Mouse (Mus musculus) cerebellum, adult 11-12 months (tissue): ENCODE measurements around the gene Fam187b.

Experiments used
- DNase-seq: peaks from one replicate; pipeline ENCODE4 v3.0.0; 2022

Gene Fam187b

GRCm38 (mm10) chr7:31017104-31017901 is 43.7 kb downstream of the Fam187b start:
- DNase-seq: no peak

DNA sequence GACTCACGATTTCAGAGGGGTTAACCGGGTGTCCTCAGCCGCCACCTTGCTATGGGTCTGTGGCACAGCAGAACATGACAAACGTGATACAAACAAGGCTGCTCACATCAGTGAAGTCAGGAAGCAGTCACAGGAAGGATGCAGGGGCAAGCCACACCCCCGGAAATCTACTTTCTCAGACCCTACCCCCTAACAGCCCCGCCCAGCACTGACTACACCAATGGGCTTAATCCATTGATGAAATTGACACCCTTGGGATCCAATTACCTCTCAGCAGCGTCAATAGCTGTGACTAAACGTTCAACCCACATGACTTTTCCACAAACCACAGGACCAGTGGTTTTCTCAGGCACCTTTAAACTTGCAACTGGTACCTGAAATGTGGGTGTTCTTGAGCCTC is 55.0 kb downstream of the Fam187b start:
- no peak for DNase-seq

DNA sequence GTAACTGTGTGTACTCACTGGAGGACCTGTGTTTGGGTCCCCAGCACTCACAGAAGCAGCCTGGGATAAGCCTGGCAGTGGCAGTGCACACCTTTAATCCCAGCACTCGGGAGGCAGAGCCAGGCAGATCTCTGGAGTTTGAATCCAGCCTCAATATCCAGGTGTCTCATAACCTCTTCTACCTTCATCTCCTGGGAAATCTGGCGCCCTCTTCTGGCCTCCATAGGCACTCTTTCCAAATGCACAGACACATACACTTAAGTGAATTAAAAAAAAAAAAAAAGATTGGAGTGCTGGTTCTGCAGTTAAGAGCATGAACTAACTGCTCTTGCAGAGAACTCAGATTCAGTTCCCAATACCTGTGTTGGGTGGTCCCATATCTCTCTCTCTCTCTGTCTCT is 57.1 kb downstream of the Fam187b start:
- no peak for DNase-seq

DNA sequence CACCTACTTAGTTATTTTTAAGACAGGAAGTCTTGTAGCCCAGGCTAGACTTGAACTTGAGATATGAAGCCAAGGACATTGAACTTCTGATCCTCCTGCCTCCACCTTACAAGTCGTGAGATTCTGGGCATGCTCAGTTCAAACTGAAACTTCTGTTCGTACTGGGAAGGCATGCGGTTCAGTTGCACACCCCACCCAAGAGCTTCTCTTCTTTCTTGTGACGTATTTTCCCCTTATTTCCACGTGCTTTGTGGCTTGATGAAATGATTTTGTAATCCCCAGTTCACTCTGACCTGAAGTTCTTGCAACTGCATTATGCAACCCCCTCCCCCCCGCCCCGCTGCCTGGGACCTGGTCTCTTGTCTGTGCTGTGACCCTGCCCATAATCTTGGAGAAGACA is 58.1 kb downstream of the Fam187b start:
- no peak for DNase-seq

GRCm38 (mm10) chr7:31033409-31034165 is 60.0 kb downstream of the Fam187b start:
- no peak for DNase-seq

- no peak for DNase-seq
Measured at GRCm38 (mm10) chr7:31034789-31035188, 61.2 kb downstream of the Fam187b start.

- DNase-seq: no peak
Measured at GRCm38 (mm10) chr7:31035291-31035690, 61.7 kb downstream of the Fam187b start.

- no peak for DNase-seq
Measured at GRCm38 (mm10) chr7:31036917-31037316, 63.3 kb downstream of the Fam187b start.

DNA sequence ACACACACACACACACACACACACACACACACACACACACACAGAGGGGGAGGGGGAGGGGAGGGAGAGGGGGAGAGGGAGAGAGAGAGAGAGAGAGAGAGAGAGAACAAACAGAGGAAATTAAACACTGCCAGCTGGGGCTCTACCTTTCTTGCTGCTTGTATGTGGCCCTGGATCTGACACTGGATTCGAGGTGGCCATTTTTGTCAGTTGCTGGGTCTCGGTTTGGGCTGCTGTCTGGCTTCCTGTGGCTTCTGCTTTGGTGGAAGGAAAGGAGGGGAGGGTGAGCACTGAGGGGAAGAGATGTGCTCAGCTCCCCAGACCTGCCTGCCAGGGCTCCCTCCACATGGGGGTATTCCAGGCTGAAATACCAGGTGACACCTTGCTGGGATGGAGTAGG is 64.1 kb downstream of the Fam187b start:
- DNase-seq: no peak

GRCm38 (mm10) chr7:31039011-31039410 is 65.4 kb downstream of the Fam187b start:
- DNase-seq: no peak
